Comparison of ENCODE assay signal across 8 mouse cellular contexts in the genomic region with DNA sequence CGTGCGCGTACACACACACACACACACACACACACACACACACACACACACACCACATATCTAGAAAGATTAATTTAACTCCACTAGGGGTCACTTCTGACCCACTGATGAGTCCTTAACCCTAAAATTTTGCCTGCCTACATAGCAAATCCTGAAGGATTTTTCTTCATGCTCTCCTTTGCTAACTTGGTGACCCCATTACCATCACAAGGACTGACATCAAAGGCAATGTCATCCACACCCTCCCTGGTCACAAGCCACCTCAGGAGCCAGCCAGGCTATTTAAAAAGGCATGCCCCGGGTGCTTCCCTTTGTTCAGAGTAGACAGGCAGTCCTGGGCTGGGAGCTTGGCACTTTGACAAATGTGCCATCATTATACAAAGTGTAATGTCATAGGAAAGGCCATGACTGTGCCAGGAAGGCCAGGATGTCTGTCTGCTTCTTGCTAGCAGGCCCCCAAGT.
DNase-seq lines count a peak whose midpoint lies in the region; ATAC-seq lines count a peak whose summit lies in the region.

No protein-coding gene starts in this region.

- no peaks in the 10 kb centered on the region for H3K4me1 ChIP-seq in forebrain, embryonic 13.5 days
- H3K4me1 ChIP-seq in forebrain, embryonic 15.5 days, result no peaks in the 10 kb centered on the region
- peaks cover 2% of the 10 kb centered on the region; the same call in 1 of the 2 replicates for H3K4me1 ChIP-seq in heart, embryonic 16.5 days (ENCODE audit: control insufficient read depth, insufficient read depth, low read length)
- H3K4me1 ChIP-seq in midbrain, embryonic 11.5 days (ENCODE audit: control insufficient read depth, insufficient read depth, low read length), result no peaks in the 10 kb centered on the region
- H3K4me1 ChIP-seq in intestine, embryonic 15.5 days (replicated peaks), result no peaks in the 10 kb centered on the region

- no peak overlapping the region for H3K9ac ChIP-seq in forebrain, embryonic 13.5 days
- no peak overlapping the region for H3K9ac ChIP-seq in forebrain, embryonic 15.5 days (replicated peaks)
- no peak overlapping the region for H3K9ac ChIP-seq in heart, embryonic 16.5 days (ENCODE audit: low read length)
- H3K9ac ChIP-seq in midbrain, embryonic 11.5 days (ENCODE audit: low read length), result no peak overlapping the region
- no peak overlapping the region for H3K9ac ChIP-seq in intestine, embryonic 15.5 days

- no peaks in the 10 kb centered on the region for H3K36me3 ChIP-seq in forebrain, embryonic 13.5 days (ENCODE audit: poor library complexity, severe bottlenecking)
- no peaks in the 10 kb centered on the region for H3K36me3 ChIP-seq in forebrain, embryonic 15.5 days
- H3K36me3 ChIP-seq in heart, embryonic 16.5 days (ENCODE audit: control insufficient read depth, insufficient read depth), result no peaks in the 10 kb centered on the region
- H3K36me3 ChIP-seq in midbrain, embryonic 11.5 days (ENCODE audit: control insufficient read depth, insufficient read depth, low read length), result no peaks in the 10 kb centered on the region
- H3K36me3 ChIP-seq in intestine, embryonic 15.5 days, result no peaks in the 10 kb centered on the region

- 75% methylated on average over 4 of the region's 4 CpGs for WGBS in forebrain, embryonic 13.5 days
- WGBS in forebrain, embryonic 15.5 days, result 76% methylated on average over 4 of the region's 4 CpGs
- 65% methylated on average over 4 of the region's 4 CpGs for whole genome bisulfite sequencing in heart, embryonic 16.5 days
- WGBS in midbrain, embryonic 11.5 days, result 74% methylated on average over 4 of the region's 4 CpGs
- 71% methylated on average over 4 of the region's 4 CpGs for WGBS in intestine, embryonic 15.5 days

- no peak overlapping the region for H3K27ac ChIP-seq in forebrain, embryonic 13.5 days
- no peak overlapping the region for H3K27ac ChIP-seq in forebrain, embryonic 15.5 days (replicated peaks)
- H3K27ac ChIP-seq in heart, embryonic 16.5 days (ENCODE audit: low read length), result no peak overlapping the region
- no peak overlapping the region for H3K27ac ChIP-seq in midbrain, embryonic 11.5 days (ENCODE audit: low read depth, low read length)
- H3K27ac ChIP-seq in intestine, embryonic 15.5 days, result no peak overlapping the region

- H3K4me2 ChIP-seq in forebrain, embryonic 13.5 days, result no peak overlapping the region
- H3K4me2 ChIP-seq in forebrain, embryonic 15.5 days (replicated peaks), result no peak overlapping the region
- H3K4me2 ChIP-seq in heart, embryonic 16.5 days (ENCODE audit: low read depth, low read length), result no peak overlapping the region
- no peak overlapping the region for H3K4me2 ChIP-seq in midbrain, embryonic 11.5 days
- H3K4me2 ChIP-seq in intestine, embryonic 15.5 days (replicated peaks), result no peak overlapping the region

- DNase-seq in embryo, embryonic 11.5 days (ENCODE audit: low read depth, low spot score), result peak; percentile 17
- DNase-seq in kidney, postnatal 14 days, result peak; percentile 82
- DNase-seq in midbrain, embryonic 11.5 days (ENCODE audit: low spot score, missing footprints), result no peak
- DNase-seq in urinary bladder, postnatal 10 days (ENCODE audit: low spot score), result no peak

- no peaks in the 10 kb centered on the region for H3K9me3 ChIP-seq in forebrain, embryonic 13.5 days (replicated peaks)
- H3K9me3 ChIP-seq in forebrain, embryonic 15.5 days, result no peaks in the 10 kb centered on the region
- no peaks in the 10 kb centered on the region for H3K9me3 ChIP-seq in heart, embryonic 16.5 days (replicated peaks; ENCODE audit: control insufficient read depth, low read length)
- no peaks in the 10 kb centered on the region for H3K9me3 ChIP-seq in midbrain, embryonic 11.5 days (ENCODE audit: control insufficient read depth, low read length)
- no peaks in the 10 kb centered on the region for H3K9me3 ChIP-seq in intestine, embryonic 15.5 days

- no peaks in the 10 kb centered on the region for H3K27me3 ChIP-seq in forebrain, embryonic 13.5 days
- H3K27me3 ChIP-seq in forebrain, embryonic 15.5 days, result no peaks in the 10 kb centered on the region
- H3K27me3 ChIP-seq in heart, embryonic 16.5 days (ENCODE audit: control insufficient read depth, insufficient read depth, low read length), result no peaks in the 10 kb centered on the region
- no peaks in the 10 kb centered on the region for H3K27me3 ChIP-seq in midbrain, embryonic 11.5 days (ENCODE audit: control insufficient read depth, insufficient read depth, low read length)
- no peaks in the 10 kb centered on the region for H3K27me3 ChIP-seq in intestine, embryonic 15.5 days (replicated peaks)

- H3K4me3 ChIP-seq in forebrain, embryonic 13.5 days, result no peak overlapping the region
- no peak overlapping the region for H3K4me3 ChIP-seq in forebrain, embryonic 15.5 days
- H3K4me3 ChIP-seq in heart, embryonic 16.5 days (ENCODE audit: low read length), result no peak overlapping the region
- H3K4me3 ChIP-seq in midbrain, embryonic 11.5 days (ENCODE audit: low read depth, low read length), result no peak overlapping the region
- H3K4me3 ChIP-seq in intestine, embryonic 15.5 days (replicated peaks), result no peak overlapping the region

- peak; percentile 50; the same call in 1 of the 2 replicates for ATAC-seq in forebrain, embryonic 13.5 days
- ATAC-seq in forebrain, embryonic 15.5 days (replicated peaks), result no peak
- peak; percentile 77 for ATAC-seq in heart, embryonic 16.5 days (replicated peaks; ENCODE audit: extremely low read depth, insufficient read depth, low FRiP score)
- peak; percentile 77; the same call in 1 of the 2 replicates for ATAC-seq in midbrain, embryonic 11.5 days (ENCODE audit: low FRiP score)
- ATAC-seq in intestine, embryonic 15.5 days, result no peak

Comparison
In these comparisons a context has a peak if more than half of its experiments do, and no peak if none do; other contexts are left out.
1. ATAC-seq: peak in forebrain, embryonic 13.5 days (single experiment), heart, embryonic 16.5 days (single experiment) and midbrain, embryonic 11.5 days (single experiment); none in forebrain, embryonic 15.5 days (single experiment) and intestine, embryonic 15.5 days (single experiment).
2. DNase-seq: peak in embryo, embryonic 11.5 days (single experiment) and kidney, postnatal 14 days (single experiment); none in midbrain, embryonic 11.5 days (single experiment) and urinary bladder, postnatal 10 days (single experiment).